Mouse (Mus musculus) kidney, postnatal 10 days (tissue): Measurements from ENCODE around the gene Pld3.
A peak's percentile ranks its signal among the peaks of the same experiment; 100 is the strongest.

ENCODE experiments used
- DNase-seq: peaks from one replicate; pipeline ENCODE4 v3.0.0; 2021; ENCODE audit warnings: mixed read lengths

Pld3 gene

DNA sequence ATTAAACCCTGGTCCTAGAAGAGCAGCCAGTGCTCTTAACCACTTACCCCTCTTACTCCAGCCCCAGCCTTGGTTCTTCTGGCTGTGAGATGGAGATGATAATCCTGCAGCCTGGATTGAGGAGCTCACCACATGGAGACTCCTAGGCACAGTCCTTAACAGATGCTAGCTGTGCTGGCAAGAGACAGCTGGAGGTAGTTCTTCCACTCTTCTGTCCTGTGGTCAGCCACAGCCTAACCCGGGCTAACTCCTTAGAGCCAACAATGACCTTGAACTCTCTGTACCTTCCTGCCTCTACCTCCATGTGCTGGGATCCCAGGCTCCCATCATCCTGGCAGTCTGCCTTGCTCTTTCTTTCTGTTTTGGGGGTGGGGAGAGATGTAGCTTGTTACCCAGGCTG lies 8.0 kb upstream of the Pld3 start:
- no peak for DNase-seq

DNA sequence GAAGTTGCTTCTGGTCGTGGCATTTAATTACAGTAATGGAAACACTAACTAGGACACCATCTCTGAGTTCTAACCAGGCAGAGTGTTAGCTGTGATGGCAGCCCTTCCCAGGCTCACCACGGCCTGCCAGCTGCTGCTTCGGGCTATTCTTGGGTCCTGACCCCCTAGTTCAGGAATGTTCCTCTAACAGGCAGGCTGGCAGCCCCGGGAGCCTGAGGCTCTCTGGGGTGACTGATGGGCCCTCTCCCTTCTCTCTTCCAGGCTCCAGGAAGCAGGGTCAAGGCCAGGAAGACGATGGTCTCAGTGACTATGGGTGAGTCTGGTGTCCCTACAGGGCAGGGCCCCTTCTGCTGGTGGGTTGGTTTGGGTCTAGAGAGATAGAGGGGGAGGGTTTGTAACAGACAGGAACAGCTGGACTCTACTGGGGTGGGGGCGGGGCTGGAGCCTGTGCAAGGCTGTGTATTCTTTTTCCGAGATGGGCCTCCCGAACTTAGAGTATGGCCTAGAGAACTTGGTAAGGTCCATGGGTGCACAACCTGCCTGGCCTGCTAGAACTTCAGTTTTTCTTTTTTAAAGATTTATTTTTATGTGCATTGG lies 7.4 kb upstream of the Pld3 start:
- DNase-seq, result no peak

GRCm38 (mm10) chr7:27552070-27552469 lies 948 bp downstream of the Pld3 start:
- no peak for DNase-seq

GRCm38 (mm10) chr7:27549597-27549996 lies 3.4 kb downstream of the Pld3 start:
- DNase-seq, result no peak

DNA sequence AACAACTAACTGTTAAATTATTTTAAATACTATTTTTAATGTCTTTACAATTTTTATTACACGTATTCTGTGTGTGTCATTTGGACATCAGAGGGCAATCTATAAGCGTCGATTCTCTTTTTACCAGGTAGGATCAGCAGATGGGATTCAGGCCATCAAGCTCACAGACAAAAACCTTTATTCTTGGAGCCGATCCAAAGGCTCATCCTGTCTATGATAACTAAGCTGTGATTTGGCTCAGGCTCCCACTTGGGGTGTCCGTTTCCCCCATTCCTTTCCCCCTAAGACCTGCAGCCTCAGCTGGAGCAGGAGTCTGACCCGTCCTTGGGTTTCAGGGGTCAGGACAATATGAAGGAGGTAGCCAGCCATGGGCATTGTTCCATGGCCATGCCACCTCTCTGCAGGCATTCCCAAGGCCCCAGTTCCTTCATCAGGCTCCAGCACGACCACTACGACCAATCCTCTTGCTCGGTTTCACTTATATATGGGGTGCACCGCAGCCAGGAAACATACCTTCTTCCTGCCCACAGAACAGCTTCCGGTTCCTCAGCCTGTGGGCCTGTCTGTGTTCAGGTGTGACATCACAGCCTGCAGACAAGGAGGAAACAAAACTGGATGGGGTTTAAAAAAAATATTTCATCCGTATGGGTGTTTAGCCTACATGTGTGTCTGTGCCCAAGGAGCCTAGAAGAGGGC lies 8.2 kb downstream of the Pld3 start:
- no peak for DNase-seq

- DNase-seq, result no peak
Measured at GRCm38 (mm10) chr7:27543851-27544250, 9.2 kb downstream of the Pld3 start.

- DNase-seq, result no peak
Measured at GRCm38 (mm10) chr7:27543065-27543464, 10.0 kb downstream of the Pld3 start.

GRCm38 (mm10) chr7:27542392-27543033 lies 10.5 kb downstream of the Pld3 start:
- DNase-seq, result peak; percentile 90

DNA sequence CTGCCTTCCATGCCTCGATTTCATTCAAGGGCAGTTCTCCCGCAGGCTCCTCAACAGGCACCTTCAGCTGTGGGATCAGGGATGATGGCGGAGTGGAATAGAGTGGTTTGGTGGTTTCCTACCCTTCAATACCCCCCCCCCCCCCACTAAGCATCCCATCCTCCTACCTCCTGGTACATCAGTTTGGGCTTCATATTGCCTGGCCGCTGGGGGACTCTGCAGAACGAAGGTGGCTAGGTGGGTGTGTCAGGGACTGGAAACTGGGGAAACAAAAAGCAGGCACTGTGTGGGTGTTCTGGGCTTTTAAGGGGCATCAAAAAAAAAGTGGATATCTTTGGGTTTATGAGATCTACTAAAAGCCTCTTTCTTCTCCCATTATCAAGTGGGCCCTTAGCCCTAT lies 11.1 kb downstream of the Pld3 start:
- no peak for DNase-seq

GRCm38 (mm10) chr7:27541431-27541830 lies 11.6 kb downstream of the Pld3 start:
- no peak for DNase-seq

GRCm38 (mm10) chr7:27540935-27541334 lies 12.1 kb downstream of the Pld3 start:
- DNase-seq, result no peak

DNA sequence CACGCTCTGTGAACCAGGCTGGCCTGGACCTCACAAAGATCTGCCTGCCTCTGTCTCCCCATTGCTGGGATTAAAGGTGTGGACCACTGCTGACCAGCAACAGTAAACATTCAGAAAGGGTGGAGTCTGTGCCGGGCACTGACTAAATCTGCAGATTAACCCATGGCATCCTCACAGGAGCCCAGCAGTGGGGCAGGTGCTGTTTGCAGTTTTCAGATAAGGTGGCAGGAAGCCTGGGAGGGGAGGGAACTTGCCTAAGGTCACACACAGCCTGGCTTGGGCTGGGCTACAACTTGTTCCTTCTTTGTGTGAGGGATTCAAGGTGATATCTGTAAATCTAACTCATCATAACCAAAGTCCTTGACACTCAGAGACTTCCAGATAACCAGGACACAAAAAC lies 12.5 kb downstream of the Pld3 start:
- no peak for DNase-seq

- DNase-seq, result no peak
Measured at GRCm38 (mm10) chr7:27538797-27539196, 14.2 kb downstream of the Pld3 start.

GRCm38 (mm10) chr7:27537998-27538397 lies 15.0 kb downstream of the Pld3 start:
- no peak for DNase-seq

GRCm38 (mm10) chr7:27536618-27537017 lies 16.4 kb downstream of the Pld3 start:
- DNase-seq, result no peak

DNA sequence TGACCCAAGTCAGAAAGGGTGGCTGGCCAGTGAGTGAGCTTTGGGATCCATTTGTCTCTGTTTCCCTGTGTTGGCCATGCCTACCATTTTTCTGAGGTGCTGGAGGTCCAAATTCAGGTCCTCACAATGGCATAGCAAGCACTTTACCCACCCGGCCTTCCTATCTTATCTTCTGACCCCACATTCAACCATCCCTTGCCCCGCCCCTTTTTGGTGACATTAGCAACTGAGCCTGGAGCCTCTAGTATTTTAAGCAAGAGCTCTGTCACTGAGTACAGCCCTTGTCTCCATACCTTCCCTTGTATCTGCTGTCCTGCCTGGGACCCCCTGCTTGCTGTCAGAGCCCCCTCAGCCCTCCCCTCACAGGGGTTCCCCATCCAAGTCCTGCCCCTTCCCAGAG lies 17.6 kb downstream of the Pld3 start:
- no peak for DNase-seq

DNA sequence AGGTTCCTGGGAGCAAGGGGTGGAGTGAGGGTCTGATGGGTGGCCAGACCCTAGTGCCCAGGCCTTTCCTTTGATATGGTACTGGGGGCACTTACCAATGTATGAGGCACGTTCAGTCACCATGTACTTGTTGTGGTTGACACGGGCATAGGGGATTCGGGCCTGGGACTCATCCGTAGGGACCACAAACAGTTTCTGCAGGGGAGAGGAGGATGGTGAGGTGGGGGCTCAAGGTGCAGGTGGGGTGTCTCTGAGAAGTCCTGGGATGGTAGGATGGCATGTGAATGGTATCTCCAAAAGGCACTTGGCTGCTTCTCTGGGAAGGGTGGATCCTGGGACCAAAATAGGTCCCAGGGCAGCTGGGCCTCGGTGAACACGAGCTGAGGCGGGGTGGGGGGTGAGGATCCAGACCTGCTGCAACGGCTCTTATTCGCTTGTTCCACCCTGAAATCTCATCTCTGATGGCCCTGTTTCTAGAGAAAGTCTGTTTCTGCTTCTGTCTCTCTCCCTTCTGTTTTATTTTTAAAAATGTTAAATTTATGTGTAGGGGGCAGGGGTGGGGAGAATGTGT lies 20.5 kb downstream of the Pld3 start:
- DNase-seq, result no peak

DNA sequence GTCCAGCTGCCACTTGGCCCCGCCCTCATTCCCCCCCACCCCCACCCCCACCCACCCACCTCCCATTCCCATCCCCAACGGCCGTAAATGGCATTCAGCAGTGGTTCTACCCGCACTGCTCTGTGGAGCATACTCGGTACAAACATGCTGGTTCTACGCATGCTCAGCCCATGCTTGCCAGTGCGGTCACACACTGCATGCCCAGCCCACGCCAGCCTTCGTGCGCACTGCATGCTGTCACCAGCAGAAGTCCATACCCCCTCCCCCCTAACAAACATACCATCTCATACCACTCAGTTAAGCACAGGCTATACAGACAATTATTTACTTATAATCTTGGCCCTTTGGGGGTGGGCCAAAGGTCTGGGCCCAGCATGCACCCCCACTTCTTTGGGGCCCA lies 21.3 kb downstream of the Pld3 start:
- DNase-seq, result no peak

GRCm38 (mm10) chr7:27530937-27531336 lies 22.1 kb downstream of the Pld3 start:
- DNase-seq, result no peak

- DNase-seq, result no peak
Measured at GRCm38 (mm10) chr7:27529070-27529469, 23.9 kb downstream of the Pld3 start.

DNA sequence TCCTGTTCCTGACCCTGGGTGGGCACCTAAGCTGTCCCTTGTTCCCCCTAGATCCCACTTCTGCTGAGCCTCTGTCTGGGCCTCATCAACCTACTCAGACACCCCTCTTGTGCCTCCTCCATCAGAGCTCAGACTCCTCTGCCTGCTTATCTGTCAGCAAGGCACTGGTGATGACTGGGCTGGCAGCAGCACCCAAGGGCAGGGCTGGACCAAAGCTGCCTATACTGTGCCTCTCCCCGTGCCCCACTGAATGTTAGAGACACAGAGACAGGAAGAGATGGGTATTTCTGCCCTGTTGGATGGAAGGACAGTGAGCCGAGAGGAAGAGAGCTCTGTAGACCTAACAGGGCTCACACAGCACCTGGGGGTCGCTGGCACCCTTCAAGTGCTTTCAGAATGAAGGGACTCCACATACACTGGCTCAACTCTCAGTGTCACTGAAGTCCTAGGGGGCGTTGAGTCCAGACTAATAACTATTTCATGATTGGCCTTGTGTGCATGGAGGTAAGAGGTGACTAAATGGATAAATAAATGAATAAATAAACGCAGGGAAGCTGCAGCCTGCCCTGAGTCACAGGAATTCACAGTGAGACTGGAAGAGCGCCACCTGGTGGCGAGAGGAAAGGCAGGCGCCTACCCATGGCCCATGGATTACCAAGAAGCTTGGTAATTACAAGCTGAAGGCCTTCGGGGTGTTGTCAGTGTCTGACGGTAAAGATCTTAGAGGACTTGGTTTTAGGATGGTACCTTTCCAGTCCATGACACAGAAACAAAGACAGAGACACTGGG lies 26.8 kb downstream of the Pld3 start:
- peak; percentile 87 for DNase-seq

GRCm38 (mm10) chr7:27523805-27524204 lies 29.2 kb downstream of the Pld3 start:
- no peak for DNase-seq

DNA sequence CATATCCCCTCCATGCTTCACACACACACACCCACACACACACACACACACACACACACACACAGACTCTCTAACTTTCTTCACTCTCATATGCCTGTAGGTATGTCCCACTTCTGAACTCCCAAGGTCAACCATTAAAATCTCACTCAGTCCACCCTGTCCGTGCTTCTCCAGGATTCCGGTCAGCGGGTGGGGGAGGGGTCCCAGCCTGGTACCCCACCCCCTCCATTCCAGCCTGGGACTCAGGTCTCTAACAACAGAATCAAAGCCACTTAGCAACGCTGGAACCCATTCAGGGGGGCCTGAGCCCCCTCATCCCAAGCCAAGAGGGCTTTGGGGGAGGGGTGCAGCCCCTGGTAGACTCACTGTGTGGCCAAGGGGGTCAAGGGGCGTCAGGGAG lies 30.1 kb downstream of the Pld3 start, which contains the start of gene Hipk4:
TSS of gene Hipk4 (plus strand) at position 301 of the 400 bp plus-strand sequence.
- DNase-seq, result no peak
